Mouse (Mus musculus) kidney, adult 2 months (tissue): ENCODE results near the gene Ypel3. TPM values are rescaled to one million over a fixed set of nuclear protein-coding genes. Genes with fewer than 3 reads are reported as not detected.

Experiments used
- DNase-seq: peaks from one replicate; pipeline ENCODE4 v3.0.0; 2021
- H3K27ac ChIP-seq: fragments of 200-500 bp; 2 replicates; pipeline ENCODE4 v1.5.1; 2012; ENCODE audit warnings: low read depth, low read length, control low read depth, inconsistent platforms; ENCODE audit not compliant: insufficient read depth
- H3K27me3 ChIP-seq: fragments of 200-500 bp; replicated peaks from 2 replicates; pipeline ENCODE4 v1.6.1; 2012; ENCODE audit warnings: mild to moderate bottlenecking, moderate library complexity, low read length, inconsistent platforms; ENCODE audit not compliant: control insufficient read depth, insufficient read depth
- H3K36me3 ChIP-seq: fragments of 200-500 bp; 2 replicates; pipeline ENCODE4 v1.6.1; 2012; ENCODE audit warnings: mild to moderate bottlenecking, moderate library complexity, low read length, inconsistent platforms; ENCODE audit not compliant: control insufficient read depth, insufficient read depth
- H3K4me1 ChIP-seq: fragments of 200-500 bp; 2 replicates; pipeline ENCODE4 v1.6.1; 2011; ENCODE audit warnings: low read length; ENCODE audit not compliant: control insufficient read depth, insufficient read depth
- H3K4me3 ChIP-seq: fragments of 200-500 bp; 2 replicates; pipeline ENCODE4 v1.5.1; 2011; ENCODE audit warnings: mild to moderate bottlenecking, low read depth, low read length, control low read depth; ENCODE audit not compliant: insufficient read depth
- CTCF ChIP-seq: fragments of 200-500 bp; conservative IDR thresholded peaks from 2 replicates; pipeline ENCODE4 v1.5.1; 2011; ENCODE audit warnings: low read depth, mild to moderate bottlenecking, control low read depth, low read length, moderate library complexity, mixed read lengths; ENCODE audit not compliant: insufficient read depth, insufficient read length
- POLR2A ChIP-seq: fragments of 200-500 bp; IDR thresholded peaks from one replicate; pipeline ENCODE4 v1.6.1; 2011; ENCODE audit warnings: low read depth, low read length, control low read depth
- WGBS: fragments of 180-500 bp; shearing (Covaris S2); methylation state at CpG from one replicate; pipeline ENCODE4 v1.1.7; 2018; 5-methylcytosine and 5-hydroxymethylcytosine counted together
- polyA plus RNA-seq: library from polyadenylated mRNA; depleted of rRNA; stranded (reverse); fragments of >200 nt; gene quantifications from 2 replicates; pipeline ENCODE4 v1.2.3, GENCODE M21; 2012

Gene Ypel3
- polyA plus RNA-seq, 1 experiment, result 290 TPM

DNA sequence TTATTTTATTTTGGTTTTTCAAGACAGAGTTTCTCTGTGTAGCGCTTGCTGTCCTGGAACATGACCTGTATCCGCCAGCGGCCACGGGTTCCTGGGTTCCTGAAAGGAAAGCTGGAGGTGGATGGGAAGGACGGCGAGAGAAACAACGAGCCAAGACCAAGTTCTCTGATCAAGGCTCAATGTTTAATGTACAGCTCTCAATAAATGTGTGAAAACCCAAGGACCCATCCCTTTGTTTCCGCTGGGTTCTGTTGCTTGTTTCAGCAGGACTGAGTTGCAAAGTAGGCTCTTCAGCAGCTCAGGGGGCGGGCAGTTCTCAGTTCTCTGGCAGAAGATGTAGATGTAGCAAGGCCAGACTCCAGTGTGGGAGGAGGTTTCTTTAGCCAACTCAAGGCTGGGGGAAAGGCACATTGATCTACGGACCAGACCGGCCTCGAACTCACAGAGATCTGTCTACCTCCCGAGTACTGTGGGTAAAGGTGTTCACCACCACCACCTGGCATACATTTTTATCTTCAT, 34.7 kb upstream of the Ypel3 start:
- no peak overlapping the region for H3K27ac ChIP-seq
- no peak for DNase-seq
- 90% methylated on average over 13 of the region's 13 CpGs for WGBS

DNA sequence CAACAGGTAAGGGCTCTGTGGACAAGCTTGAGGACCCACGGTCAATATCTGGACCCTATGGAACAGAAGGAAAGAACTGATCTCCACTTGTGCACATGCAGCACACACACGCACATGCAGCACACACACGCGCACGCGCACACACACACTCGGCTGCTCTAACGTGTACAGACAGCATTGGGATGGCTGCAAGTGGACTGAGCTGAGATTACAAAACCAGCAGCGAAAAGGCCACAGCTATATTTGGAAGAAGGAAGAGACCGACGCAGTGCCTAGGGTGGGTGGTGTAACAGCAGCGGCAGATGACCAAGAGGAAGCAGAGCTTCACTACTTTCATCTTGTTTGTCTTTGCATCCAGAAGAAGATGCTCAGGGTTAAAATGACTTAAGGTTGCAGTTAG, 30.7 kb upstream of the Ypel3 start:
- H3K27ac ChIP-seq, result no peak overlapping the region
- WGBS, result 88% methylated on average over 12 of the region's 12 CpGs
- H3K27me3 ChIP-seq, result no peaks in the 10 kb centered on the region
- no peak overlapping the region for H3K4me3 ChIP-seq
- TF ChIP-seq CTCF (no peak), POLR2A (no peak)
- no peaks in the 10 kb centered on the region for H3K36me3 ChIP-seq
- H3K4me1 ChIP-seq, result no peaks in the 10 kb centered on the region
- no peak for DNase-seq

More for the DNA sequence above, 34.7 kb upstream of the Ypel3 start:
- TF ChIP-seq CTCF, result no peak
- TF ChIP-seq POLR2A, result no peak
- no peaks in the 10 kb centered on the region for H3K4me1 ChIP-seq
- H3K4me3 ChIP-seq, result no peak overlapping the region
- no peaks in the 10 kb centered on the region for H3K36me3 ChIP-seq
- H3K27me3 ChIP-seq, result no peaks in the 10 kb centered on the region

DNA sequence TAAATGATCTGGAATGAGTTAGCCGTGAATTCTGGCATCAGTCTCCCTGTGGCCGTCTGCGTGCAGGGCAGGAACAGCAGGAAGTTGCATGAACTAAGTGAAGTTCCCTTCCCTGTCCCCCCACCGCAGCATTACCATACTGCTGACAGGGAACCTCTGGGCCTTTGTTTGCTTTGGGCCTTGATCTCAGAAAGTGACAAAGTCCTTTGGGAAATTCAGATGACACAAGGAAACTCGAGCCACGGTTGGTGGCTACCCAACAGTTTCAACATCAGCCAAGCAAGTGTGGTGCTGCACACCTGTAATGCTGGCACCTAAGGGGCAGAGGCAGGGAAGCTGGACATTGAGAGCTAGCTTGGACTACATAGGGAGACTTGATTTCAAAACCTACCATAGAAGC, 30.0 kb upstream of the Ypel3 start:
- H3K4me1 ChIP-seq, result no peaks in the 10 kb centered on the region
- TF ChIP-seq CTCF (no peak), POLR2A (no peak)
- no peaks in the 10 kb centered on the region for H3K36me3 ChIP-seq
- H3K4me3 ChIP-seq, result no peak overlapping the region
- no peak overlapping the region for H3K27ac ChIP-seq
- peak; percentile 31 for DNase-seq
- H3K27me3 ChIP-seq, result no peaks in the 10 kb centered on the region
- 24% methylated on average over 6 of the region's 6 CpGs for WGBS

DNA sequence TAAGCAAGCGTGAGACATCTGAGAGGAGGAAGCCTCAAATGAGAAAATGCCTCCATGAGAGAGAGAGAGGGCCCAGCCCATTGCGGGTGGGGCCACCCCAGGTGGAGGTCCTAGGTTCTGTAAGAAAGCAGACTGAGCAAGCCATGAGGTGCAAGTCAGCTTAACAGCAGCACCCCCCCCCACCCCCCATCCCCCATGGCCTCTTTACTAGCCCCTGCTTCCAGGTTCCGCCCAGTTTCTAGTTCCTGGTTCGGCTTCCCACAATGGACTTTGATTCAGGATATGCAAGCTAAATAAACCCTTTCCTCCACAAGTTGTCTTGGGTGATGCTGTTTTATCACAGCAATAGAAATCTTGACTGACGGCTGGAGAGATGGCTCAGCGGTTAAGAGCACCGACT, 27.9 kb upstream of the Ypel3 start:
- no peaks in the 10 kb centered on the region for H3K36me3 ChIP-seq

DNA sequence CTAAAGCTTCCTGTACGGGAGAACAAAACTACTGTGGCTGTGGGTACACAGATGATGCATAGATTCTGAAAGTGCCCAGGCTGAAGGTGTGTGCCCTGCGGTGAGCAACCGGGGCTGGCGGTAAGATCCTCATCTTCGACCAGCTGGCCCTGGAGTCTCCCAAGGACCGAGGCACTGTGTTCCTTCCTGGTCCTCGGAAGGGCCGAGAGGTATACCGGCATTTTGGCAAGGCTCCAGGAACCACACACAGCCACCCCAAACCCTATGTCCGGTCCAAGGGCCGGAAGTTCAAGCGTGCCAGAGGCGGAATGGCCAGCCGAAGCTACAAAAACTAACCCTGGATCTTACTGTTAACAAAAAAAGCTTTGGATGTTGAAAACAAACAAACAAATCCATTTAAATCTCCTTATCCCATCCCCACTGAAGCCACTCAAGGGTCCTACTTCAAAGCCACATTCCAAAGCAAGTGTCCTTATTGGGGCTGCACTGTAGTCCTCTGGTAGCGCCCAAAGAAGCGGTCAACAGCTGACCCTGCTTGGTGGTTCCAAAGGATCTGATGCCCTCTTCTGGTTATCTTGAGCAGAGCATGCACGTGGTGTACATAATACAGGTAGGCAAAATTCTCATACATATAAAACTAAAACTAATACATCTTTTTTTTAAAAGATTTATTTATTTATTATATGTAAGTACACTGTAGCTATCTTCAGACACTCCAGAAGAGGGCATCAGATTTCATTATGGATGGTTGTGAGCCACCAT, 27.0 kb upstream of the Ypel3 start:
- 86% methylated on average over 17 of the region's 17 CpGs for WGBS

More for the DNA sequence above, 27.9 kb upstream of the Ypel3 start:
- Histone ChIP-seq H3K4me1 (no peaks in the 10 kb centered on the region), H3K27ac (no peak overlapping the region), H3K4me3 (no peak overlapping the region), H3K27me3 (no peaks in the 10 kb centered on the region)
- no peak for DNase-seq
- WGBS, result 70% methylated on average over 7 of the region's 7 CpGs
- TF ChIP-seq CTCF (no peak), POLR2A (no peak)

DNA sequence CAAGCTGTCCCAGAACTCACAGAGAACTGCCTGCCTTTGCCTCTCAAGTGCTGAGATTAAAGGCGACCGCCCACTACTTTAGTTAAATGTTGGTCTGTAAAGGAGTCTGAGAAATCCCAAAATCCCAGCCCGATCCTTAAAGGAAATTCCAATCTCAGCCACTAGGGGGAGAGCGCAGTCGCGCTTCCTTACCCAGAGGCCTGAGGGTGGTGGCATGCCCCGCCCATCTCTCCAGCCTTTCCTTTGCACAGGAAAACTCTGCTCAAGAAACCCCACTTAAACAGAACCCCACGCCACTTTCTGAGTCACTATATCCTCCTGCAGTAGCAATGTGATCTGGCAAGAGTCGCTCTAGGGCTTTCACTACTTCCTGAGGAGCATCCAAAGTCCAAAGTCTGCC, 21.9 kb upstream of the Ypel3 start:
- no peak overlapping the region for H3K27ac ChIP-seq
- H3K4me1 ChIP-seq, result peaks cover 9% of the 10 kb centered on the region; the same call in 1 of the 2 replicates
- DNase-seq, result peak; percentile 86
- 1% methylated on average over 9 of the region's 9 CpGs for WGBS
- TF ChIP-seq POLR2A, result no peak
- TF ChIP-seq CTCF, result peak; percentile 83
- no peak overlapping the region for H3K4me3 ChIP-seq
- no peaks in the 10 kb centered on the region for H3K27me3 ChIP-seq
- H3K36me3 ChIP-seq, result no peaks in the 10 kb centered on the region

More for the DNA sequence above, 27.0 kb upstream of the Ypel3 start:
- Histone ChIP-seq H3K36me3 (no peaks in the 10 kb centered on the region), H3K4me1 (peaks cover 4% of the 10 kb centered on the region; the same call in 1 of the 2 replicates), H3K27ac (no peak overlapping the region), H3K4me3 (no peak overlapping the region), H3K27me3 (no peaks in the 10 kb centered on the region)
- DNase-seq, result no peak
- TF ChIP-seq POLR2A (no peak), CTCF (0 out of 2 replicates have a peak, but pooled peaks have one; percentile 1)

DNA sequence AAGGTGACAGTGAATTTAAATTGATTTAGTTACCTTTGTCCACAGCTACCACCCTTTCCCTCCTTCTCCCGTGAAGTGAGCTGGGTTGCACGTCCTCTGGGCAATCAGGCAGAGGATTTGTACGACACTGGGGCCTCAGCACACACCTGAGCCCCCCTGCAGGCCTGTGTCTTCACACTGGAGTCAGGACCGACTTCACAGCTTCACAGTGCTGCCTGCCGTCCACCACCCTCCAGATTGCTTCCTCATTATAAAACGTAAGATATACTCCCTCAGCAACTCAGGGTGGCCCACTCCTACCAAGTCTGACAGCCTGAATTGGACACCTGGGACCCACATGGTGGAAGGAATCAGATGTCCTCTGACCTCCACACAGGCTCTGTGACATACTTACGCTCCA, 18.2 kb upstream of the Ypel3 start:
- peaks cover 9% of the 10 kb centered on the region; the same call in 1 of the 2 replicates for H3K4me1 ChIP-seq
- WGBS, result 82% methylated on average over 7 of the region's 7 CpGs
- DNase-seq, result no peak
- no peaks in the 10 kb centered on the region for H3K27me3 ChIP-seq
- no peak overlapping the region for H3K27ac ChIP-seq
- no peak overlapping the region for H3K4me3 ChIP-seq
- TF ChIP-seq POLR2A, result no peak
- TF ChIP-seq CTCF, result no peak
- no peaks in the 10 kb centered on the region for H3K36me3 ChIP-seq
